Mouse (Mus musculus): Measurements from ENCODE around the gene Olfr291. TPM values are rescaled to one million over a fixed set of nuclear protein-coding genes. Genes with fewer than 3 reads are reported as not detected.

The Olfr291 gene
- polyA plus RNA-seq (2011; ENCODE audit: insufficient read depth, insufficient read length, low read depth, missing spikeins) = not detected in 2 replicates

DNA sequence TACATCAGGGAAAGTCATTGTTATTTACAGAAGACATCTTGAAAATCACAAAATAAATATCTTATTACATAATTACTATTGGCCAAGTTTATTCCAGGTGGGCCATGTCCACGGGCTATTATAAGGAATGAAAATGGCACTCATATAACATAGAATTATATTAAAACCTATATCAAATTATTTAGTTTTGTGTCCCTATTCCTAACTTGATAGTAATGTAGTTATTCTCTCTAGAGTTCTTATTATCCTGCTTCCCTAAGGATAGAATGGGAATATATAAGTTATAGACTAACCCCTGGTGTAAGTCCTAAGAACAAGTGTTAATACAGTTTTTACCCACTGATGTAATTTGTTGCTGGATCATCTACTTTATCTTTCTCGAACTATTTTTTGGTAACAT is at the start of gene Olfr291:
TSS of gene Olfr291 (plus strand) at position 301 of the 400 bp plus-strand sequence.
- no peaks in the 10 kb centered on the region for H3K36me3 ChIP-seq (ENCODE audit: control insufficient read depth, insufficient read depth, low read length, poor library complexity, severe bottlenecking)
- no peak within 1 kb of the TSS for H3K27ac ChIP-seq (ENCODE audit: insufficient read depth, low read length)
- H3K9ac ChIP-seq (ENCODE audit: low read depth, poor library complexity, severe bottlenecking) = no peak within 1 kb of the TSS
- no peak within 1 kb of the TSS for H3K4me3 ChIP-seq (ENCODE audit: low read depth, low read length)
- TF ChIP-seq POLR2A (IDR thresholded peaks at IDR 0.05; ENCODE audit: insufficient read depth, low read length) (no peak), EP300 (IDR thresholded peaks at IDR 0.05; ENCODE audit: insufficient read depth, low read depth, low read length) (no peak), CTCF (IDR thresholded peaks at IDR 0.05; ENCODE audit: low read depth, low read length) (no peak)
- H3K4me1 ChIP-seq (ENCODE audit: control insufficient read depth, insufficient read depth, low read length) = no peaks in the 10 kb centered on the region
- no peaks in the 10 kb centered on the region for H3K27me3 ChIP-seq (ENCODE audit: control insufficient read depth, insufficient read depth, low read length, poor library complexity, severe bottlenecking)
- no peaks in the 10 kb centered on the region for H3K9me3 ChIP-seq (replicated peaks; ENCODE audit: control insufficient read depth, insufficient read depth, low read length, poor library complexity, severe bottlenecking)

DNA sequence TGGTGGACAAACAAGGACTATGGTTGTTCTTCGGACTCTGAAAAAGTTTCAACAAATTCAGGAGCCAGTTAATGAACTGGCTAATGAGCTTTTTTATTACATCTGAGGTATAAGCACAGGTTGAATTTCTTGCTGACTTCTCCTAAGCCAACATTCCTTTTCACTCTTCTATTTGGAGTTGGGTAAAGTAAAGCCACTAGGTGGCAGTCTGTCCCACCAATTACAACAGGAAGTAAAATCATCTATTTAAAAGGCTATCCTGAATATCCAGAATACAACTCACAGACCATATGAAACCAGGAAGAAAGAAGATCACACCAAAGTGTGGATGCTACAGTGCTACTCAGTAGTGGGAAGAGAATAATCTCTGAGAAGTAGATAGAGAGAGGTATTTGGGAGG is 48.1 kb upstream of the Olfr291 start:
- Histone ChIP-seq H3K4me1 (ENCODE audit: control insufficient read depth, insufficient read depth, low read length) (no peaks in the 10 kb centered on the region), H3K9ac (ENCODE audit: low read depth, poor library complexity, severe bottlenecking) (no peak overlapping the region), H3K4me3 (ENCODE audit: low read depth, low read length) (no peak overlapping the region), H3K27ac (ENCODE audit: insufficient read depth, low read length) (no peak overlapping the region), H3K9me3 (replicated peaks; ENCODE audit: control insufficient read depth, insufficient read depth, low read length, poor library complexity, severe bottlenecking) (no peaks in the 10 kb centered on the region), H3K27me3 (ENCODE audit: control insufficient read depth, insufficient read depth, low read length, poor library complexity, severe bottlenecking) (no peaks in the 10 kb centered on the region), H3K36me3 (ENCODE audit: control insufficient read depth, insufficient read depth, low read length, poor library complexity, severe bottlenecking) (no peaks in the 10 kb centered on the region)
- TF ChIP-seq CTCF (IDR thresholded peaks at IDR 0.05; ENCODE audit: low read depth, low read length) = no peak
- no peak for TF ChIP-seq POLR2A (IDR thresholded peaks at IDR 0.05; ENCODE audit: insufficient read depth, low read length)
- TF ChIP-seq EP300 (IDR thresholded peaks at IDR 0.05; ENCODE audit: insufficient read depth, low read depth, low read length) = no peak

DNA sequence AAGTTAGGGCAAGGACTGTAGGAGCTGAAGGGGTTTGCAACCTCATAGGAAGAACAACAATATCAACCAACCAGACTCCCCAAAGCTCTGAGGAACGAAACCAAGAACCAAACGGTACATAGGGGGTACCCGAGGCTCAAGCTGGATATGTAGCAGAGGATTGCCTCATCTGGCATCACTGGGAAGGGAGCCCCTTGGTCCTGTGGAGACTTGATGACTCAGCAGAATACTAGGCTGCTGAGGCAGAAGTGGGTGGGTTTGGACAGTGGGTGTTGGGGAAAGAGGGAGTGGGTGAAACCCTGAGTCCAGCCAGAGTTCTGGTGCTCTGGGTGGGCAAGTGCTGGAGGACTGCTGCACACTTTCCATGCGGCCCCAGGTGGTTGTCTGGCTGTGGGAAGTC is 47.2 kb upstream of the Olfr291 start:
- Histone ChIP-seq H3K9ac (ENCODE audit: low read depth, poor library complexity, severe bottlenecking) (no peak overlapping the region), H3K4me3 (ENCODE audit: low read depth, low read length) (no peak overlapping the region), H3K27ac (ENCODE audit: insufficient read depth, low read length) (no peak overlapping the region), H3K36me3 (ENCODE audit: control insufficient read depth, insufficient read depth, low read length, poor library complexity, severe bottlenecking) (no peaks in the 10 kb centered on the region), H3K27me3 (ENCODE audit: control insufficient read depth, insufficient read depth, low read length, poor library complexity, severe bottlenecking) (no peaks in the 10 kb centered on the region), H3K4me1 (ENCODE audit: control insufficient read depth, insufficient read depth, low read length) (no peaks in the 10 kb centered on the region), H3K9me3 (replicated peaks; ENCODE audit: control insufficient read depth, insufficient read depth, low read length, poor library complexity, severe bottlenecking) (no peaks in the 10 kb centered on the region)
- TF ChIP-seq CTCF (IDR thresholded peaks at IDR 0.05; ENCODE audit: low read depth, low read length) = no peak
- TF ChIP-seq POLR2A (IDR thresholded peaks at IDR 0.05; ENCODE audit: insufficient read depth, low read length) = no peak
- TF ChIP-seq EP300 (IDR thresholded peaks at IDR 0.05; ENCODE audit: insufficient read depth, low read depth, low read length) = no peak

DNA sequence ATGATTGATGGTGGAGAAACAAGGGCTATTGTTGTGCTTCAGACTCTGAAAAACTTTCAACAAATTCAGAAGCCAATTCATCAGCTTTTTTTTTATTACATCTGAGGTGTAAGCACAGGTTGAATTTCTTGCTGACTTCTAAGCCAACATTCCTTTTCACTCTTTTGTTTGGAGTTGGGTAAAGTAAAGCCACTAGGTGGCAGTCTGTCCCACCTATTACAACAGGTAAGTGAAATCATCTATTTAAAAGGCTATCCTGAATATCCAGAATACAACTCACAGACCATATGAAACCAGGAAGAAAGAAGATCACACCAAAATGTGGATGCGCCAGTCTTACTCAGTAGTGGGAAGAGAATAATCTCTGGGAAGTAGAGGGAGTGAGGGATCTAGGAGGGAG is 31.2 kb downstream of the Olfr291 start:
- TF ChIP-seq EP300 (IDR thresholded peaks at IDR 0.05; ENCODE audit: insufficient read depth, low read depth, low read length) = no peak
- TF ChIP-seq POLR2A (IDR thresholded peaks at IDR 0.05; ENCODE audit: insufficient read depth, low read length) = no peak
- TF ChIP-seq CTCF (IDR thresholded peaks at IDR 0.05; ENCODE audit: low read depth, low read length) = no peak
- H3K4me3 ChIP-seq (ENCODE audit: low read depth, low read length) = no peak overlapping the region
- no peaks in the 10 kb centered on the region for H3K9me3 ChIP-seq (replicated peaks; ENCODE audit: control insufficient read depth, insufficient read depth, low read length, poor library complexity, severe bottlenecking)
- no peak overlapping the region for H3K9ac ChIP-seq (ENCODE audit: low read depth, poor library complexity, severe bottlenecking)
- no peaks in the 10 kb centered on the region for H3K36me3 ChIP-seq (ENCODE audit: control insufficient read depth, insufficient read depth, low read length, poor library complexity, severe bottlenecking)
- no peaks in the 10 kb centered on the region for H3K27me3 ChIP-seq (ENCODE audit: control insufficient read depth, insufficient read depth, low read length, poor library complexity, severe bottlenecking)
- H3K4me1 ChIP-seq (ENCODE audit: control insufficient read depth, insufficient read depth, low read length) = no peaks in the 10 kb centered on the region
- no peak overlapping the region for H3K27ac ChIP-seq (ENCODE audit: insufficient read depth, low read length)

Other genes with a start within 250 kb of the Olfr291 start
- gene Fah, start 246.8 kb upstream of the Olfr291 start, polyA plus RNA-seq (2011; ENCODE audit: insufficient read depth, insufficient read length, low read depth, missing spikeins) = 23.8 and 24.6 TPM in 2 replicates
- 153 and 155 TPM in 2 replicates for gene Zfand6, start 163.6 kb upstream of the Olfr291 start, polyA plus RNA-seq (2011; ENCODE audit: insufficient read depth, insufficient read length, low read depth, missing spikeins)
- gene Vmn2r65, start 110.6 kb downstream of the Olfr291 start, polyA plus RNA-seq (2011; ENCODE audit: insufficient read depth, insufficient read length, low read depth, missing spikeins) = not detected in 2 replicates
- gene Vmn2r66, start 158.7 kb downstream of the Olfr291 start, polyA plus RNA-seq (2011; ENCODE audit: insufficient read depth, insufficient read length, low read depth, missing spikeins) = not detected in 2 replicates